Mouse (Mus musculus) embryonic facial prominence, embryonic 10.5 days (tissue): ENCODE results near the gene Clec11a. TPM values are rescaled to one million over a fixed set of nuclear protein-coding genes. Genes with fewer than 3 reads are reported as not detected.
A peak's percentile ranks its signal among the peaks of the same experiment; 100 is the strongest.

Experiments used
- DNase-seq: peaks from one replicate; pipeline ENCODE4 v3.0.0-alpha.2; 2017; ENCODE audit warnings: low spot score
- H3K27ac ChIP-seq: fragments of 300-500 bp; sonication (generic); replicated peaks from 2 replicates; pipeline ENCODE4 v1.5.1; 2016; ENCODE audit warnings: mild to moderate bottlenecking
- H3K27me3 ChIP-seq: fragments of 300-500 bp; sonication (generic); replicated peaks from 2 replicates; pipeline ENCODE4 v1.6.1; 2016; ENCODE audit warnings: low read depth, mild to moderate bottlenecking; ENCODE audit not compliant: poor library complexity, severe bottlenecking
- H3K36me3 ChIP-seq: fragments of 300-500 bp; sonication (generic); replicated peaks from 2 replicates; pipeline ENCODE4 v1.6.1; 2016; ENCODE audit warnings: mild to moderate bottlenecking, moderate library complexity
- H3K4me1 ChIP-seq: fragments of 300-500 bp; sonication (generic); 2 replicates; pipeline ENCODE4 v1.6.1; 2016
- H3K4me3 ChIP-seq: fragments of 300-500 bp; sonication (generic); 2 replicates; pipeline ENCODE4 v1.5.1; 2016; ENCODE audit warnings: mild to moderate bottlenecking, moderate library complexity
- H3K9me3 ChIP-seq: fragments of 300-500 bp; sonication (generic); 2 replicates; pipeline ENCODE4 v1.6.1; 2016; ENCODE audit warnings: mild to moderate bottlenecking
- WGBS: fragments of 180-500 bp; shearing (Covaris S2); methylation state at CpG from one replicate; pipeline ENCODE4 v1.1.7; 2016; 5-methylcytosine and 5-hydroxymethylcytosine counted together
- polyA plus RNA-seq: library from polyadenylated mRNA; unstranded; fragments of >200 nt; fragmentation: Nextera tagmentation; extraction: Ambion mirVana; gene quantifications from 2 replicates; pipeline ENCODE4 v1.2.1, GENCODE M21; 2016

Gene Clec11a
- polyA plus RNA-seq, 1 experiment from 2014 or later: 1.8 TPM

GRCm38 (mm10) chr7:44340226-44340625, 33.5 kb upstream of the Clec11a start:
- DNase-seq: no peak
- 68% methylated on average over 6 of the region's 6 CpGs for WGBS
- no peaks in the 10 kb centered on the region for H3K36me3 ChIP-seq
- H3K4me3 ChIP-seq: no peak overlapping the region
- no peaks in the 10 kb centered on the region for H3K9me3 ChIP-seq
- no peak overlapping the region for H3K27ac ChIP-seq
- H3K4me1 ChIP-seq: peaks cover 31% of the 10 kb centered on the region
- H3K27me3 ChIP-seq: peaks cover 99% of the 10 kb centered on the region

GRCm38 (mm10) chr7:44337121-44337849, 30.6 kb upstream of the Clec11a start:
- DNase-seq: no peak
- no peak overlapping the region for H3K27ac ChIP-seq
- peak overlapping the region; percentile 61; the same call in 1 of the 2 replicates for H3K4me3 ChIP-seq
- 3% methylated on average over 32 of the region's 32 CpGs for WGBS
- peaks cover 23% of the 10 kb centered on the region for H3K4me1 ChIP-seq
- no peaks in the 10 kb centered on the region for H3K36me3 ChIP-seq
- H3K27me3 ChIP-seq: peaks cover 95% of the 10 kb centered on the region
- no peaks in the 10 kb centered on the region for H3K9me3 ChIP-seq

GRCm38 (mm10) chr7:44336046-44337021, 29.6 kb upstream of the Clec11a start:
- Histone ChIP-seq H3K4me3 (peak overlapping the region; percentile 61), H3K36me3 (no peaks in the 10 kb centered on the region), H3K27ac (no peak overlapping the region), H3K27me3 (peaks cover 91% of the 10 kb centered on the region), H3K4me1 (peaks cover 23% of the 10 kb centered on the region), H3K9me3 (no peaks in the 10 kb centered on the region)
- WGBS: 2% methylated on average over 52 of the region's 54 CpGs
- no peak for DNase-seq

- peak; percentile 80 for DNase-seq
- H3K36me3 ChIP-seq: no peaks in the 10 kb centered on the region
- H3K9me3 ChIP-seq: no peaks in the 10 kb centered on the region
- peaks cover 23% of the 10 kb centered on the region for H3K4me1 ChIP-seq
- WGBS: 4% methylated on average over 38 of the region's 40 CpGs
- H3K27me3 ChIP-seq: peaks cover 86% of the 10 kb centered on the region
- 0 out of 2 replicates have a peak overlapping the region, but pooled peaks have one; percentile 14 for H3K27ac ChIP-seq
- H3K4me3 ChIP-seq: peak overlapping the region; percentile 61
These were observed 28.6 kb upstream of the Clec11a start for GRCm38 (mm10) chr7:44335031-44335878.

GRCm38 (mm10) chr7:44334139-44334538, 27.4 kb upstream of the Clec11a start:
- Histone ChIP-seq H3K4me1 (peaks cover 23% of the 10 kb centered on the region), H3K4me3 (no peak overlapping the region), H3K27me3 (peaks cover 77% of the 10 kb centered on the region), H3K36me3 (no peaks in the 10 kb centered on the region), H3K9me3 (no peaks in the 10 kb centered on the region), H3K27ac (no peak overlapping the region)
- no peak for DNase-seq
- 72% methylated on average over 14 of the region's 14 CpGs for WGBS

- no peaks in the 10 kb centered on the region for H3K36me3 ChIP-seq
- no peak overlapping the region for H3K4me3 ChIP-seq
- H3K9me3 ChIP-seq: no peaks in the 10 kb centered on the region
- WGBS: 71% methylated on average over 3 of the region's 3 CpGs
- no peak for DNase-seq
- H3K4me1 ChIP-seq: peaks cover 23% of the 10 kb centered on the region
- peaks cover 66% of the 10 kb centered on the region for H3K27me3 ChIP-seq
- no peak overlapping the region for H3K27ac ChIP-seq
These were observed 25.6 kb upstream of the Clec11a start for GRCm38 (mm10) chr7:44332336-44332735.

- Histone ChIP-seq H3K9me3 (no peaks in the 10 kb centered on the region), H3K36me3 (no peaks in the 10 kb centered on the region), H3K27ac (no peak overlapping the region), H3K27me3 (peaks cover 41% of the 10 kb centered on the region), H3K4me1 (peaks cover 6% of the 10 kb centered on the region), H3K4me3 (no peak overlapping the region)
- no peak for DNase-seq
- 65% methylated on average over 6 of the region's 6 CpGs for WGBS
These were observed 19.9 kb upstream of the Clec11a start for GRCm38 (mm10) chr7:44326614-44327013.

- no peak for DNase-seq
- WGBS: 86% methylated on average over 1 of the region's 1 CpGs
- H3K27ac ChIP-seq: no peak overlapping the region
These were observed 15.6 kb upstream of the Clec11a start for GRCm38 (mm10) chr7:44322290-44322689.

GRCm38 (mm10) chr7:44320886-44321285, 14.2 kb upstream of the Clec11a start:
- Histone ChIP-seq H3K9me3 (no peaks in the 10 kb centered on the region), H3K27me3 (peaks cover 17% of the 10 kb centered on the region), H3K36me3 (no peaks in the 10 kb centered on the region), H3K4me1 (no peaks in the 10 kb centered on the region), H3K4me3 (no peak overlapping the region), H3K27ac (no peak overlapping the region)
- no peak for DNase-seq
- 61% methylated on average over 8 of the region's 8 CpGs for WGBS

More at GRCm38 (mm10) chr7:44322290-44322689, 15.6 kb upstream of the Clec11a start:
- H3K4me1 ChIP-seq: peaks cover 6% of the 10 kb centered on the region
- H3K4me3 ChIP-seq: no peak overlapping the region
- H3K27me3 ChIP-seq: peaks cover 28% of the 10 kb centered on the region
- no peaks in the 10 kb centered on the region for H3K9me3 ChIP-seq
- H3K36me3 ChIP-seq: no peaks in the 10 kb centered on the region

- H3K4me3 ChIP-seq: no peak overlapping the region
- H3K4me1 ChIP-seq: no peaks in the 10 kb centered on the region
- H3K27me3 ChIP-seq: peaks cover 19% of the 10 kb centered on the region
- no peak overlapping the region for H3K27ac ChIP-seq
- DNase-seq: peak; percentile 27
- WGBS: 42% methylated on average over 4 of the region's 4 CpGs
- H3K36me3 ChIP-seq: peaks cover 5% of the 10 kb centered on the region; the same call in 1 of the 2 replicates
- H3K9me3 ChIP-seq: no peaks in the 10 kb centered on the region
These were observed 11.2 kb upstream of the Clec11a start for GRCm38 (mm10) chr7:44317913-44318312.

- no peak overlapping the region for H3K4me3 ChIP-seq
- no peaks in the 10 kb centered on the region for H3K9me3 ChIP-seq
- WGBS: 59% methylated on average over 16 of the region's 16 CpGs
- no peak overlapping the region for H3K27ac ChIP-seq
- H3K36me3 ChIP-seq: peaks cover 5% of the 10 kb centered on the region; the same call in 1 of the 2 replicates
- no peak for DNase-seq
- peaks cover 70% of the 10 kb centered on the region for H3K27me3 ChIP-seq
- peaks cover 32% of the 10 kb centered on the region for H3K4me1 ChIP-seq
These were observed 5.8 kb upstream of the Clec11a start for GRCm38 (mm10) chr7:44312484-44312883.
